Mouse (Mus musculus): ENCODE data around the gene Sowahc. TPM values are rescaled to one million over a fixed set of nuclear protein-coding genes. Genes with fewer than 3 reads are reported as not detected.

Gene Sowahc
- total and polyA plus RNA-seq, 3 experiments, result not detected

DNA sequence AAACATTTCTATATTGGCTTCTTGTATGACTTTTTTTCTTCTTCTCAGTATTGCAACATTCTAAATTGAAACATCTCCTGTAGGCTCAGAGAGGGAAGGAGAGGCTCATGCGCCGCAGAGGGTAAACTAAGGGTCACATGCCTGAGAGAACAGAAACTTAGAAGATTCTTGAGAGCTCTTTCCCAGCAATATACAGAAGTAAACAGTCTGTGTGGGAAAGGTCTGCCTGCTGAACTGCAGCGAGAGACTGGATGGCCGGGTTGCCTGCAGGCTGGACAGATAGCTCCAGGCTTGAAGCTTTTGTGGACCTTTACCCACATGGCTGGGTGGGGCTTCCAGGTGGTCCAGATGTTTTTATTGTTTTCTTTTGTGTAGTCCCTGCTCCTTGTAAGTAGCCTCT lies 43.9 kb downstream of the Sowahc start:
- Histone ChIP-seq H3K27me3 (ENCODE audit: control insufficient read depth in 1 of 2, insufficient read depth in 2 of 2, low read length in 2 of 2) (no peaks in the 10 kb centered on the region), H3K4me1 (ENCODE audit: control insufficient read depth in 1 of 2, insufficient read depth in 2 of 2, low read length in 2 of 2) (no peaks in the 10 kb centered on the region; a peak in 1 of 4 replicates), H3K9me3 (replicated peaks; ENCODE audit: insufficient read depth, low read length) (no peaks in the 10 kb centered on the region), H3K79me2 (ENCODE audit: control insufficient read depth, insufficient read depth, low read length, poor library complexity) (no peaks in the 10 kb centered on the region), H3K27ac (ENCODE audit: control insufficient read depth, low read depth, low read length) (no peak overlapping the region), H3K4me3 (ENCODE audit: control insufficient read depth in 1 of 2, insufficient read depth in 1 of 2, low read depth in 2 of 2, low read length in 2 of 2) (no peak overlapping the region), H3K9ac (ENCODE audit: control insufficient read depth, low read depth, low read length, poor library complexity, severe bottlenecking) (no peak overlapping the region), H3K36me3 (ENCODE audit: control insufficient read depth in 1 of 2, insufficient read depth in 2 of 2, low read length in 2 of 2) (no peaks in the 10 kb centered on the region; a peak in 1 of 4 replicates)
- TF ChIP-seq TBP (IDR thresholded peaks at IDR 0.05; ENCODE audit: low read depth, low read length) (no peak), RAD21 (IDR thresholded peaks at IDR 0.05; ENCODE audit: low read depth, low read length) (no peak), POLR2A (IDR thresholded peaks at IDR 0.05; ENCODE audit: control insufficient read depth in 1 of 2, insufficient read depth in 1 of 2, low read depth in 1 of 2, low read length in 2 of 2, poor library complexity in 1 of 2) (no peak), JUND (IDR thresholded peaks at IDR 0.05; ENCODE audit: low read depth, low read length) (no peak), MEF2A (IDR thresholded peaks at IDR 0.05; ENCODE audit: extremely low read depth, insufficient replicate concordance, low read depth, low read length, poor library complexity, severe bottlenecking) (no peak), EP300 (IDR thresholded peaks at IDR 0.05; ENCODE audit: low read depth in 1 of 2, low read length in 2 of 2) (no peak), KAT2A (conservative IDR thresholded peaks at IDR 0.05; ENCODE audit: low read depth, low read length) (no peak), ETS1 (IDR thresholded peaks at IDR 0.05; ENCODE audit: low read depth, low read length) (no peak), SMC3 (IDR thresholded peaks at IDR 0.05; ENCODE audit: low read depth, low read length) (no peak), ZC3H11A (IDR thresholded peaks at IDR 0.05; ENCODE audit: low read depth, low read length) (no peak), POLR2AphosphoS2 (IDR thresholded peaks at IDR 0.05; ENCODE audit: low read length) (no peak), TAL1 (IDR thresholded peaks at IDR 0.05; ENCODE audit: low read length) (no peak), MAX (IDR thresholded peaks at IDR 0.05; ENCODE audit: low read length) (no peak), ELF1 (IDR thresholded peaks at IDR 0.05; ENCODE audit: low read depth, low read length) (no peak), BHLHE40 (IDR thresholded peaks at IDR 0.05; ENCODE audit: borderline replicate concordance, low read depth, low read length) (no peak), TCF12 (IDR thresholded peaks at IDR 0.05; ENCODE audit: low read depth, low read length) (no peak)
- DNase-seq (ENCODE audit: low read depth, low spot score), result no peak

DNA sequence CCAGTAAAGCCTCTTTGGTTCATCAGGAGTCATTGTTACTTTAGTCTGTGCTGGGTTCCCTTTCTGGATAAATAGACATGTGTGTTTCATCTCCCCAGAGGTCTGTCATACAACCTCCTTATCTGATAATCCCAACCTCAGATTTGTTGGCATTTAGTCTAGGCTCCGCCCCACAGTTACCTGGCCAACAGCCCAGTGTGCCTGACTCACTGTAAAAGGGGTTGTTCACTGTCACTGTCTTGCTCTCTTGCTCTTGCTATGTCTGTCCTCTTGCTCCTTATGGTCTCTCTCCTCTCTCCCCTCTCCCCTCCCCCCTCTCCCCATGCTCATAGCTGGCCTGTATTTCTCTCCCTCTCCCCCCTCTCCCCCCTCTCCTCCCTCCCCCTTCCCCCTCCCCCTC lies 44.3 kb downstream of the Sowahc start:
- H3K79me2 ChIP-seq (ENCODE audit: control insufficient read depth, insufficient read depth, low read length, poor library complexity), result no peaks in the 10 kb centered on the region
- H3K4me3 ChIP-seq (ENCODE audit: control insufficient read depth in 1 of 2, insufficient read depth in 1 of 2, low read depth in 2 of 2, low read length in 2 of 2), result no peak overlapping the region
- TF ChIP-seq RAD21 (IDR thresholded peaks at IDR 0.05; ENCODE audit: low read depth, low read length), result no peak
- TF ChIP-seq MAX (IDR thresholded peaks at IDR 0.05; ENCODE audit: low read length), result no peak
- no peak for TF ChIP-seq MAFK (IDR thresholded peaks at IDR 0.05; ENCODE audit: borderline replicate concordance, low read depth, low read length)
- no peak for TF ChIP-seq MAZ (IDR thresholded peaks at IDR 0.05; ENCODE audit: low read depth, low read length)
- no peak for TF ChIP-seq HCFC1 (IDR thresholded peaks at IDR 0.05; ENCODE audit: low read depth, low read length)
- TF ChIP-seq RCOR1 (IDR thresholded peaks at IDR 0.05; ENCODE audit: low read depth, low read length), result peak; percentile 39; the same call in 1 of the 2 replicates
- TF ChIP-seq NRF1 (IDR thresholded peaks at IDR 0.05; ENCODE audit: insufficient read depth, low read depth, low read length, poor library complexity, severe bottlenecking), result no peak
- 0 out of 2 replicates have a peak, but pooled peaks have one; percentile 16 for TF ChIP-seq GATA1 (IDR thresholded peaks at IDR 0.05; ENCODE audit: low read depth, low read length)
- no peak for TF ChIP-seq BHLHE40 (IDR thresholded peaks at IDR 0.05; ENCODE audit: borderline replicate concordance, low read depth, low read length)
- no peak for TF ChIP-seq MYB (IDR thresholded peaks at IDR 0.05; ENCODE audit: low read depth, low read length)
- TF ChIP-seq JUND (IDR thresholded peaks at IDR 0.05; ENCODE audit: low read depth, low read length), result no peak
- no peak for TF ChIP-seq ZMIZ1 (IDR thresholded peaks at IDR 0.05; ENCODE audit: low read depth, low read length)
- no peak for TF ChIP-seq UBTF (IDR thresholded peaks at IDR 0.05; ENCODE audit: borderline replicate concordance, insufficient read depth, low read depth, low read length)
- TF ChIP-seq NELFE (IDR thresholded peaks at IDR 0.05; ENCODE audit: low read depth, low read length), result no peak
- TF ChIP-seq USF1 (IDR thresholded peaks at IDR 0.05; ENCODE audit: low read depth, low read length), result no peak
- TF ChIP-seq POLR2A (IDR thresholded peaks at IDR 0.05; ENCODE audit: control insufficient read depth in 1 of 2, insufficient read depth in 1 of 2, low read depth in 1 of 2, low read length in 2 of 2, poor library complexity in 1 of 2), result no peak
- TF ChIP-seq GABPA (IDR thresholded peaks at IDR 0.05; ENCODE audit: low read depth, low read length), result no peak
- TF ChIP-seq TAL1 (IDR thresholded peaks at IDR 0.05; ENCODE audit: low read length), result no peak

More for the DNA sequence above, 44.3 kb downstream of the Sowahc start:
- DNase-seq (ENCODE audit: low read depth, low spot score), result peak; percentile 40
- H3K36me3 ChIP-seq (ENCODE audit: control insufficient read depth in 1 of 2, insufficient read depth in 2 of 2, low read length in 2 of 2), result no peaks in the 10 kb centered on the region; a peak in 1 of 4 replicates
- no peak overlapping the region for H3K9ac ChIP-seq (ENCODE audit: control insufficient read depth, low read depth, low read length, poor library complexity, severe bottlenecking)
- H3K9me3 ChIP-seq (replicated peaks; ENCODE audit: insufficient read depth, low read length), result no peaks in the 10 kb centered on the region
- H3K4me1 ChIP-seq (ENCODE audit: control insufficient read depth in 1 of 2, insufficient read depth in 2 of 2, low read length in 2 of 2), result no peaks in the 10 kb centered on the region; a peak in 1 of 4 replicates
- no peaks in the 10 kb centered on the region for H3K27me3 ChIP-seq (ENCODE audit: control insufficient read depth in 1 of 2, insufficient read depth in 2 of 2, low read length in 2 of 2)
- no peak overlapping the region for H3K27ac ChIP-seq (ENCODE audit: control insufficient read depth, low read depth, low read length)
